Mouse (Mus musculus): ENCODE measurements around the gene Plekhm2. TPM values are rescaled to one million over a fixed set of nuclear protein-coding genes. Genes with fewer than 3 reads are reported as not detected.

Plekhm2 gene
- polyA plus RNA-seq, 1 experiment: not detected

- 85% methylated on average over 3 of the region's 3 CpGs for WGBS
- Histone ChIP-seq H3K4me1 (ENCODE audit: control insufficient read depth, insufficient read depth, low read length) (peaks cover 8% of the 10 kb centered on the region), H3K27ac (ENCODE audit: insufficient read depth, low read depth, low read length) (no peak overlapping the region), H3K4me3 (ENCODE audit: insufficient read depth, low read depth, low read length) (no peak overlapping the region)
- TF ChIP-seq POLR2A (IDR thresholded peaks at IDR 0.05; ENCODE audit: insufficient read depth, low read depth, low read length) (no peak), CTCF (IDR thresholded peaks at IDR 0.05; ENCODE audit: insufficient read depth, low read depth, low read length) (no peak)
Observed at GRCm38 (mm10) chr4:141686093-141686492, 21.4 kb upstream of the Plekhm2 start.

GRCm38 (mm10) chr4:141685499-141685898 lies 20.8 kb upstream of the Plekhm2 start, which contains the start of gene Rsc1a1:
Gene Rsc1a1, minus strand, starts transcription at chr4:141685599.
- no peak within 1 kb of the TSS for H3K4me3 ChIP-seq (ENCODE audit: insufficient read depth, low read depth, low read length)
- 94% methylated on average over 6 of the region's 6 CpGs for WGBS
- no peak within 1 kb of the TSS for H3K27ac ChIP-seq (ENCODE audit: insufficient read depth, low read depth, low read length)
- peaks cover 8% of the 10 kb centered on the region for H3K4me1 ChIP-seq (ENCODE audit: control insufficient read depth, insufficient read depth, low read length)
- TF ChIP-seq CTCF (IDR thresholded peaks at IDR 0.05; ENCODE audit: insufficient read depth, low read depth, low read length) (no peak), POLR2A (IDR thresholded peaks at IDR 0.05; ENCODE audit: insufficient read depth, low read depth, low read length) (no peak)

- H3K4me3 ChIP-seq (ENCODE audit: insufficient read depth, low read depth, low read length): no peak overlapping the region
- TF ChIP-seq CTCF (IDR thresholded peaks at IDR 0.05; ENCODE audit: insufficient read depth, low read depth, low read length): no peak
- TF ChIP-seq POLR2A (IDR thresholded peaks at IDR 0.05; ENCODE audit: insufficient read depth, low read depth, low read length): no peak
- H3K27ac ChIP-seq (ENCODE audit: insufficient read depth, low read depth, low read length): no peak overlapping the region
- WGBS: 65% methylated on average over 12 of the region's 12 CpGs
- H3K4me1 ChIP-seq (ENCODE audit: control insufficient read depth, insufficient read depth, low read length): peaks cover 8% of the 10 kb centered on the region
Observed at GRCm38 (mm10) chr4:141682706-141683230, 18.1 kb upstream of the Plekhm2 start.

- Histone ChIP-seq H3K27ac (ENCODE audit: insufficient read depth, low read depth, low read length) (no peak overlapping the region), H3K4me3 (ENCODE audit: insufficient read depth, low read depth, low read length) (no peak overlapping the region), H3K4me1 (ENCODE audit: control insufficient read depth, insufficient read depth, low read length) (peaks cover 8% of the 10 kb centered on the region)
- 45% methylated on average over 7 of the region's 7 CpGs for WGBS
- TF ChIP-seq CTCF (IDR thresholded peaks at IDR 0.05; ENCODE audit: insufficient read depth, low read depth, low read length) (no peak), POLR2A (IDR thresholded peaks at IDR 0.05; ENCODE audit: insufficient read depth, low read depth, low read length) (no peak)
Observed at GRCm38 (mm10) chr4:141681767-141682166, 17.1 kb upstream of the Plekhm2 start.

GRCm38 (mm10) chr4:141680892-141681291 lies 16.2 kb upstream of the Plekhm2 start:
- Histone ChIP-seq H3K4me1 (ENCODE audit: control insufficient read depth, insufficient read depth, low read length) (peaks cover 8% of the 10 kb centered on the region), H3K27ac (ENCODE audit: insufficient read depth, low read depth, low read length) (no peak overlapping the region), H3K4me3 (ENCODE audit: insufficient read depth, low read depth, low read length) (no peak overlapping the region)
- WGBS: 78% methylated on average over 12 of the region's 12 CpGs
- TF ChIP-seq POLR2A (IDR thresholded peaks at IDR 0.05; ENCODE audit: insufficient read depth, low read depth, low read length) (no peak), CTCF (IDR thresholded peaks at IDR 0.05; ENCODE audit: insufficient read depth, low read depth, low read length) (no peak)

- TF ChIP-seq CTCF (IDR thresholded peaks at IDR 0.05; ENCODE audit: insufficient read depth, low read depth, low read length) (no peak), POLR2A (IDR thresholded peaks at IDR 0.05; ENCODE audit: insufficient read depth, low read depth, low read length) (no peak)
- no peak overlapping the region for H3K4me3 ChIP-seq (ENCODE audit: insufficient read depth, low read depth, low read length)
- H3K27ac ChIP-seq (ENCODE audit: insufficient read depth, low read depth, low read length): no peak overlapping the region
- H3K4me1 ChIP-seq (ENCODE audit: control insufficient read depth, insufficient read depth, low read length): peaks cover 8% of the 10 kb centered on the region
- WGBS: 79% methylated on average over 2 of the region's 2 CpGs
Observed at GRCm38 (mm10) chr4:141679016-141679415, 14.3 kb upstream of the Plekhm2 start.

GRCm38 (mm10) chr4:141676462-141676979 lies 11.8 kb upstream of the Plekhm2 start:
- no peak overlapping the region for H3K4me3 ChIP-seq (ENCODE audit: insufficient read depth, low read depth, low read length)
- no peak overlapping the region for H3K27ac ChIP-seq (ENCODE audit: insufficient read depth, low read depth, low read length)
- 89% methylated on average over 5 of the region's 5 CpGs for WGBS
- no peaks in the 10 kb centered on the region for H3K4me1 ChIP-seq (ENCODE audit: control insufficient read depth, insufficient read depth, low read length)
- TF ChIP-seq CTCF (IDR thresholded peaks at IDR 0.05; ENCODE audit: insufficient read depth, low read depth, low read length) (no peak), POLR2A (IDR thresholded peaks at IDR 0.05; ENCODE audit: insufficient read depth, low read depth, low read length) (no peak)

- TF ChIP-seq POLR2A (IDR thresholded peaks at IDR 0.05; ENCODE audit: insufficient read depth, low read depth, low read length) (no peak), CTCF (IDR thresholded peaks at IDR 0.05; ENCODE audit: insufficient read depth, low read depth, low read length) (no peak)
- WGBS: 83% methylated on average over 13 of the region's 13 CpGs
- Histone ChIP-seq H3K27ac (ENCODE audit: insufficient read depth, low read depth, low read length) (no peak overlapping the region), H3K4me1 (ENCODE audit: control insufficient read depth, insufficient read depth, low read length) (no peaks in the 10 kb centered on the region), H3K4me3 (ENCODE audit: insufficient read depth, low read depth, low read length) (no peak overlapping the region)
Observed at GRCm38 (mm10) chr4:141672325-141672724, 7.6 kb upstream of the Plekhm2 start.

GRCm38 (mm10) chr4:141671389-141671788 lies 6.7 kb upstream of the Plekhm2 start:
- no peak overlapping the region for H3K4me3 ChIP-seq (ENCODE audit: insufficient read depth, low read depth, low read length)
- H3K4me1 ChIP-seq (ENCODE audit: control insufficient read depth, insufficient read depth, low read length): no peaks in the 10 kb centered on the region
- TF ChIP-seq POLR2A (IDR thresholded peaks at IDR 0.05; ENCODE audit: insufficient read depth, low read depth, low read length): no peak
- TF ChIP-seq CTCF (IDR thresholded peaks at IDR 0.05; ENCODE audit: insufficient read depth, low read depth, low read length): no peak
- no peak overlapping the region for H3K27ac ChIP-seq (ENCODE audit: insufficient read depth, low read depth, low read length)
- WGBS: 91% methylated on average over 4 of the region's 4 CpGs

Data from olfactory bulb, adult 2 months (tissue).